Mouse (Mus musculus) embryonic stem cell, embryonic (primary cell): ENCODE results near the gene Yars.

ENCODE experiments used
- CTCF ChIA-PET, 4 experiments: fragments of 300-600 bp in 2 of 4; fragments of 350-600 bp in 2 of 4; sonication (Branson Sonifier 250); formaldehyde crosslinking; loops; one replicate each; lab custom pipeline; 2022; ENCODE audit warnings: inconsistent platforms in 2 of 4; lab: Charles Lee
- POLR2A ChIA-PET, 4 experiments: fragments of 300-600 bp in 2 of 4; fragments of 350-600 bp in 2 of 4; sonication (Branson Sonifier 250); formaldehyde crosslinking; loops; one replicate each; lab custom pipeline; 2022; ENCODE audit warnings: antibody characterized with exemption in 4 of 4, inconsistent platforms in 1 of 4; lab: Charles Lee

Yars gene

GRCm38 (mm10) chr4:129231594-129232450 is 42.3 kb downstream of the Yars start:
- ChIA-PET CTCF (interaction anchor here (0.5 to 3.6 kb wide), 28 partner anchors 9 to 553 kb away, joined by 3 to 32 read pairs (median 4); partner anchors contain the start of genes S100pbp (in 1 of the 4) and Yars (in 1 of the 4)), POLR2A (interaction anchor here (0.5 to 59.8 kb wide), 79 partner anchors 4 to 1887 kb away, joined by 3 to 2422 read pairs (median 5); partner anchors contain the start of genes C77080 (in 3 of the 4), Rnf19b (in 3 of the 4), S100pbp (in 3 of the 4) and Yars (in 3 of the 4))

DNA sequence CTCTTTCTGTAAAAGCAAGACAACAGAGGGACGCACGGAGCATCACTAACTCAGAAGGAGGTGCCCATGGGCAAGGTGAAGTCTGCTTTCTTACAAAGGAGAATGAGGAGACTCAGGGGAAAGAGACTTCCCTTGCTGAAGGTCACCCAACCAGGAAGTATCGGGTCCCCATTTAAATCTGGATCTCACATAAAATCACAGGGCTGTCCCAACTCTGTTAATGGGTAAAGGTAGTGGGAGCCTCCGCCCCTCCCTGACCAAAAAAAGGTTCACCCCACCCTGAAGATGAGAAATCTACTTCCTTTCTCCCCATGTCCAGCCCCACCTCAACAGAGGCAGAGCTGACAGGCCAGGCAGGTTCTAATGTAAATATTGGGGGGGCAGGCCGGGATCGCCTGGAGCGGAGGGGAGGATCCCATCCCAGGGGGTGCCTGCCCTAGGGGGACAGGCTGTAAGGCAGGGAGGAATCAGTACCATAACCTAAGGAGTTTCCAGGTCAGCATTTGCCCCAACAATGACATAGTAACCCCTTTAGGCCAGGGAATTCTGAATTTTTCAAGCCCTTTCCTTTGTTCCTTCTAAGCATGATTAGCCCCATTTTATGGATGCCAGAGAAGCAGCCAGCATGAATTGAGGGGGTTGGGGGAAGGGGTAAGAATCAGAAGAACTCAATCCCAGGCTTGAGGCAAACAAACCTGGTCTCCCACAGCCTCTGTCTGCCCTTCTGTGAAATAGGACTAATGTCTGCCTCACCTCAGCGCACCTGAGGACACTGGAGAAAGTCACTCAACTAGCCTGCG is 43.2 kb downstream of the Yars start:
- ChIA-PET CTCF (interaction anchor here in 2 of 4 experiments (1.4 to 3.6 kb wide), 3 partner anchors 14 to 43 kb away, joined by 4 to 16 read pairs (median 8); partner anchors contain the start of genes S100pbp (in 1 of the 2) and Yars (in 1 of the 2)), POLR2A (interaction anchor here in 3 of 4 experiments (1.1 to 59.8 kb wide), 21 partner anchors 5 to 1888 kb away, joined by 3 to 2422 read pairs (median 13); partner anchors contain the start of genes C77080 (in 3 of the 3), Rnf19b (in 2 of the 3) and Bsdc1 (in 1 of the 3))

GRCm38 (mm10) chr4:129234488-129234887 is 44.9 kb downstream of the Yars start:
- ChIA-PET POLR2A (interaction anchor here (0.7 to 59.8 kb wide), 20 partner anchors 6 to 227 kb away, joined by 3 to 2422 read pairs (median 4); partner anchors contain the start of genes C77080 (in 2 of the 4), S100pbp (in 2 of the 4), Yars (in 2 of the 4) and Rnf19b (in 1 of the 4)), CTCF (interaction anchor here in 2 of 4 experiments (0.6 to 1.7 kb wide), 5 partner anchors 12 to 576 kb away, joined by 3 to 9 read pairs (median 3); no protein-coding TSS in a partner anchor)

DNA sequence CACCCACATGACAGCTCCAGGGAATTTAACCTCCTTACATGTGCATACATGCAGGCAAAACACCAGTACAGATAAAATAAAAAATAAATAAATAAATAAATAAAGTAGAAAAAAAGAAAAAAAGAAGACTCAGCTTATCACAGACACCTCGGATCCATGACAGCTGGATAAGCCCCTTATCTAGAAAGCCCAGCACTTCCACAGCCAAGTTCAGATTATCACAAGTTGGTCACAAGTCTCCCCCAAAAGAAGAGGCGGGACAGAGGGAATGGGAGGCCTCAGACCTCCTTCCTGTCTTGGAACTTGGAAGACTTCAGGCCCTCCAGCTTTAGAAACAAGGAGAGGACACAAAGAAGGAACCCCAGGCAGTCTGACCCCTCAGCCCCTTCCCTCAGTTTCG is 45.6 kb downstream of the Yars start:
- ChIA-PET CTCF (interaction anchor here in 3 of 4 experiments (0.5 to 1.7 kb wide), 4 partner anchors 13 to 748 kb away, joined by 3 to 9 read pairs (median 4); no protein-coding TSS in a partner anchor), POLR2A (interaction anchor here (0.5 to 59.8 kb wide), 15 partner anchors 6 to 226 kb away, joined by 3 to 2422 read pairs (median 7); partner anchors contain the start of genes C77080 (in 2 of the 4), S100pbp (in 1 of the 4) and Yars (in 1 of the 4))

DNA sequence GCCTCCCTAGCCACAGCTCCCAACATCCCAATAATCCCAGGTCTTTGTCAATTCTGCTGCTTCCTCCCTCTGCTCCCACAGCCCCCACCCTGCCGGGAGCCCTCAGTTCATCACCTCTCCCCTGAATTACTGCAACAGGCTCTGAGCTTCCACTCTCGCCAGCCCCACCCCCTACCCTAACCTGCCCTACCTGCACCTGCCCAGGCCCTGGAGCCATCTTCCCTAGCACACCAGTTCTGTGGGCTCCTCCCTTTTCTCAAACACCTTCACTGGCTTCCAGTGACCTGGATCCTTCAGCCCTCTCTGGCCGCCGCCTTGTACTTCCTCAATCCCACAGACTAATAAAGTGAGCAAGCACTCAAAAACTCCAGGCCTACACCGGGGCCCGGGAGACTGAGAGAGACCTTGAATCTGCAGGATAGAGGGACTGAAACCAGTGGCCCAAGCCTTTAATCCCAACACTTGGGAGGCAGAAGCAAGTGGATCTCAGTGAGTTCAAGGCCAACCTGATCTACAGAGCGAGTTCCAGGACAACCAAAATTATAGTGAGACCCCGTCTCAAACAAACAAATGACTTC is 46.8 kb downstream of the Yars start:
- ChIA-PET CTCF (interaction anchor here in 2 of 4 experiments (0.6 to 1.1 kb wide), 2 partner anchors 9 to 12 kb away, joined by 3 read pairs; no protein-coding TSS in a partner anchor), POLR2A (interaction anchor here in 3 of 4 experiments (0.5 to 59.8 kb wide), 11 partner anchors 4 to 179 kb away, joined by 3 to 2422 read pairs (median 10); partner anchors contain the start of genes C77080 (in 2 of the 3) and Rbbp4 (in 1 of the 3))

DNA sequence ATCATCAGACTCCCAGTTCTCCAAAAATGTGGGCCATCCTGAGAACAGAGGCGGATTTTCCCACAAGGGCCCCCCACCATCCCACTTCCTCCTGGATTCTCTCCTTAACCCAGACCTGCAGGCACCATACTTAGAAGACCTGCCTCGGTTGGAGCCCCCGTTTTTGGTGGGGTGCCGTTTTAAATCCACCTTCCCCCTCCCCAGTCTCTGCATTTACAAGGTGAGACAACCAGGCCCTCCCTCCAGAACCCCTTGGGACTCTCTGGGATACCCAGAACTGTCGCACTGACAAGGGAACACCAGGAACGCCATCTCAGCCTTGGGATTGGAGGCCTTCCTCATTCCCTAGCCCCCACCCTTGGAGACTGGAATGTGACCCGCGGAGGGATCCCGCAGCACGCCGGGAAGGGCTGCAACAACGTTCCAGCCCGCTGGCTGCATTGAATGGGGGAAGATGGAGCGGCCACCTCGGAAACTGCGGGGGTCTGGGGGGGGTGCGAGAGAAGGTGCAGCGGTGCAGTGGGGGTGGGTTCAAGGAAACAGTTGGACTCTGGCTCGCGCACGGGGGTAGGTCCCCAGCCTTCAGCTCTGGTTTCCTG is 48.4 kb downstream of the Yars start:
- POLR2A ChIA-PET: interaction anchor here (0.6 to 59.8 kb wide), 12 partner anchors 3 to 186 kb away, joined by 3 to 2422 read pairs (median 6); partner anchors contain the start of gene C77080 (in 2 of the 4)
- CTCF ChIA-PET: no interaction called here

DNA sequence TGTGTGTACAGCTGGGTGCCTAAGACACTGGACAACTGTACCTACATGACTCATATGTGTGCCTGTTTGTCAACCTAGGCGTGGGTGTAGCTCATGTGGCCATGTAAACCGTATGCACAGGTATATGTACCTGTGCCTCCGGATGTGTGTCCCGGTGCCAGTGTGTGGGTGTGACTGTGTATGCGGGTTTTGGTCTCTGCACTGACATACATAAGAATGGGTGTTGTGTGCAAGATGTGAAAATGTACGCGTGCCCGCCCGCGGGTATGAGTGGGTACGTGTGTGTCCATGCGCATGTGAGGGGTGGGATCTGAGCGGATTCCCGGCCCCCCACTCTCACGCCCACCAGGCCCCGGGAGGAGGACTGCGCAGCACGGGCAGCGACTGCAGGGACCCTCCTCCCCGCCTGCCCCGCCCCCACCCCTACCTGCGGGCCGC is 49.0 kb downstream of the Yars start:
- CTCF ChIA-PET: interaction anchor here in 2 of 4 experiments (1.0 to 1.1 kb wide), 2 partner anchors 18 to 37 kb away, joined by 4 read pairs; no protein-coding TSS in a partner anchor
- POLR2A ChIA-PET: interaction anchor here (0.6 to 59.8 kb wide), 17 partner anchors 2 to 190 kb away, joined by 3 to 2422 read pairs (median 4); partner anchors contain the start of genes C77080 (in 2 of the 4) and Rnf19b (in 1 of the 4)

DNA sequence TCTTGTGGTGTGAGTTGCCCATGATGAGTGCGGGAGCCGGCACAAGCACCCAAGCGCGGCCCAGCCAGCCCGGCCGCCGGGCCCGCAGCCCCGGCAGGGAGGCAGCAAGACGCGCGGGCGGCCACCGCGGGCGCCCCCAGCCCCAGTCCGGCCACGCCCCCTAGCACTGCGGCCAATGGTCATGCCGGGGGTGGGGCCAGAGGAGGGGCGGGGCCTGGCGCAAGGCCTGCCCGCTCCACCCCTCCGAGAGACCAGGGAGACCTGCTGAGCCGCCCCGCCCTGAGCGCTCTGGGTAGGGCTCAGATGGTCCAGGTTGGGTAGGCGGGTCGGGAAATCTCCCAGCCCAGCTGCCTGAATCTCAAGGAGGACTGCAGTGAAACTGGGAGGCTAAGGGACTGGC is 49.5 kb downstream of the Yars start:
- POLR2A ChIA-PET: interaction anchor here (0.6 to 59.8 kb wide), 16 partner anchors 2 to 190 kb away, joined by 3 to 2422 read pairs (median 4); partner anchors contain the start of genes C77080 (in 2 of the 4), Rnf19b (in 1 of the 4), S100pbp (in 1 of the 4) and Yars (in 1 of the 4)
- CTCF ChIA-PET: interaction anchor here in 2 of 4 experiments (1.0 to 1.1 kb wide), 2 partner anchors 18 to 37 kb away, joined by 4 read pairs; no protein-coding TSS in a partner anchor

GRCm38 (mm10) chr4:129241898-129242297 is 52.3 kb downstream of the Yars start:
- POLR2A ChIA-PET: interaction anchor here (0.6 to 59.8 kb wide), 25 partner anchors 1 to 866 kb away, joined by 3 to 2422 read pairs (median 4); partner anchors contain the start of genes C77080 (in 2 of the 4), Rnf19b (in 2 of the 4), S100pbp (in 2 of the 4) and Yars (in 2 of the 4)
- CTCF ChIA-PET: interaction anchor here in 3 of 4 experiments (0.5 to 2.2 kb wide), 7 partner anchors 11 to 579 kb away, joined by 3 to 11 read pairs (median 6); no protein-coding TSS in a partner anchor

GRCm38 (mm10) chr4:129242327-129242726 is 52.8 kb downstream of the Yars start:
- ChIA-PET POLR2A (interaction anchor here (0.6 to 59.8 kb wide), 27 partner anchors 2 to 865 kb away, joined by 3 to 2422 read pairs (median 4); partner anchors contain the start of genes C77080 (in 2 of the 4), Rnf19b (in 2 of the 4), S100pbp (in 2 of the 4) and Yars (in 2 of the 4)), CTCF (interaction anchor here (0.5 to 2.2 kb wide), 9 partner anchors 11 to 578 kb away, joined by 3 to 11 read pairs (median 6); no protein-coding TSS in a partner anchor)

GRCm38 (mm10) chr4:129242761-129243160 is 53.2 kb downstream of the Yars start:
- ChIA-PET POLR2A (interaction anchor here (0.5 to 59.8 kb wide), 22 partner anchors 2 to 266 kb away, joined by 3 to 2422 read pairs (median 6); partner anchors contain the start of genes C77080 (in 2 of the 4), Rnf19b (in 2 of the 4), S100pbp (in 2 of the 4) and Yars (in 2 of the 4)), CTCF (interaction anchor here (0.5 to 2.2 kb wide), 9 partner anchors 11 to 467 kb away, joined by 3 to 11 read pairs (median 3); partner anchors contain the start of gene C77080 (in 1 of the 4))

- CTCF ChIA-PET: interaction anchor here in 1 of 4 experiments (1.3 kb wide), 1 partner anchor 32 kb away, joined by 3 read pairs; no protein-coding TSS in a partner anchor
Observed at GRCm38 (mm10) chr4:129244802-129245201, 55.2 kb downstream of the Yars start.

DNA sequence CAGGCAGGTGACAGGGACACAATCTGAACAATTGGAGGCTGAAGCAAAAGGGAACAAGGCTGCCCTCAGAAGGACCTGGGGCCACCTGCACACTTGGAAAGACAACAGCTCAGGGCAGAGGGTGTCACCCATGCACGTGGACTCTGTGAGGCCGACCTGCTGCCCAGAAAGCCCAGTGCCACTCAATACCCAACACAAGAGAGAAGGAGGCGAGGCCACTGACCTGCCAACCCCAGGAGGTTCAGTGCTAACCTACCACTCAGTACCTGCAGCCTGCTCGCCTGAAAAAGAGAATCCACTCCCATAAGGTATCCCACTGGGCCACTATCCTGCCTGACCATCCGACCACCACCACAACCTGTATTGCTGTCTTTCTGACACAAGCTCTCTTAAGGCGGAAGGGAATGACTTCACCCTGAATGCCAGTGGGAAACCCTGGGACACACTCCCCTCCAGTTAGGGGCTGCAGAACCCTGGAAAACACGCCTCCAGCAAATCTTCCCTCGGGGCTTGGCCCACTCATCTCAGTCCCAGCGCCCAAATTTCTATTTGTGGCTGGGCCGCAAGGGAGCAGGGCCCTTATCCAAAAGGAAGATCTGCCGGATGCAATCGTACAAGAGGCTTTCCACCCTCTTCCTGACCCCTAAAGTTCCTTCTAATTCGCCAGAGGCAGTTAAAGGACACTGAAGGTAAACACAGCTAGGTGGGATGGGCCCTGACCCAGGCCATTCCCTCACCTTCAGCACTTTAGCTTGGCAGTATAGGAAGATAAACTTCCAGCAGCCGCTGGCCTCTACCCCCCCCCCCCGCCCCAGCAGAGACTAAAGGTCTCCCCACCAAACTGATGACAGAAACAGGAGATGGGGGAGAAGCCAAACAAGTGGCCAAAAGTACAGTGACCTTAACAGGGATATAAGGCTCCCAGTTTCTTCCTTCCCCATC is 57.1 kb downstream of the Yars start:
- ChIA-PET POLR2A (interaction anchor here in 3 of 4 experiments (0.6 to 59.8 kb wide), 16 partner anchors 6 to 980 kb away, joined by 3 to 2422 read pairs (median 5); partner anchors contain the start of genes C77080 (in 2 of the 3), Sync (in 1 of the 3), Zbtb8a (in 1 of the 3) and Zbtb8os (in 1 of the 3)), CTCF (interaction anchor here in 1 of 4 experiments (0.7 to 1.2 kb wide), 4 partner anchors 16 to 26 kb away, joined by 4 to 8 read pairs (median 4); no protein-coding TSS in a partner anchor)

More at GRCm38 (mm10) chr4:129244802-129245201, 55.2 kb downstream of the Yars start:
- POLR2A ChIA-PET: interaction anchor here in 3 of 4 experiments (0.6 to 59.8 kb wide), 7 partner anchors 8 to 275 kb away, joined by 4 to 2422 read pairs (median 5); partner anchors contain the start of gene C77080 (in 1 of the 3)
